Mouse (Mus musculus) midbrain, postnatal 0 days (tissue): ENCODE data around the gene Arhgef19. TPM values are rescaled to one million over a fixed set of nuclear protein-coding genes. Genes with fewer than 3 reads are reported as not detected.
A peak's percentile ranks its signal among the peaks of the same experiment; 100 is the strongest.

Source experiments
- ATAC-seq: fragments of 200-750 bp; cut with Nextera tagmentation; 2 replicates; pipeline ENCODE4 v1.8.0; 2017; ENCODE audit warnings: moderate number of reproducible peaks, mild to moderate bottlenecking, moderate TSS enrichment, moderate library complexity; ENCODE audit not compliant: low FRiP score
- DNase-seq: peaks from one replicate; pipeline ENCODE4 v3.0.0-alpha.2; 2015; ENCODE audit warnings: low spot score
- H3K27ac ChIP-seq: fragments of 300-500 bp; sonication (generic); 2 replicates; pipeline ENCODE4 v1.5.1; 2014; ENCODE audit warnings: low read depth, mild to moderate bottlenecking, low read length, mixed read lengths
- H3K27me3 ChIP-seq: fragments of 300-500 bp; sonication (generic); 2 replicates; pipeline ENCODE4 v1.6.1; 2014; ENCODE audit warnings: low read length, control low read depth, mixed read lengths; ENCODE audit not compliant: insufficient read depth
- H3K36me3 ChIP-seq: fragments of 300-500 bp; sonication (generic); 2 replicates; pipeline ENCODE4 v1.6.1; 2014; ENCODE audit warnings: low read length, control low read depth, mixed read lengths; ENCODE audit not compliant: insufficient read depth
- H3K4me1 ChIP-seq: fragments of 300-500 bp; sonication (generic); 2 replicates; pipeline ENCODE4 v1.6.1; 2014; ENCODE audit warnings: mild to moderate bottlenecking, control low read depth, antibody characterized with exemption, low read length, mixed read lengths; ENCODE audit not compliant: insufficient read depth
- H3K4me2 ChIP-seq: fragments of 300-500 bp; sonication (generic); 2 replicates; pipeline ENCODE4 v1.6.1; 2014; ENCODE audit warnings: low read depth, mild to moderate bottlenecking, low read length, mixed read lengths; ENCODE audit not compliant: poor library complexity, severe bottlenecking
- H3K4me3 ChIP-seq: fragments of 300-500 bp; sonication (generic); 2 replicates; pipeline ENCODE4 v1.5.1; 2014; ENCODE audit warnings: low read depth, mild to moderate bottlenecking, low read length, moderate library complexity
- H3K9ac ChIP-seq: fragments of 300-500 bp; sonication (generic); replicated peaks from 2 replicates; pipeline ENCODE4 v1.6.1; 2014; ENCODE audit warnings: mild to moderate bottlenecking, low read length, moderate library complexity, mixed read lengths; ENCODE audit not compliant: poor library complexity, severe bottlenecking
- H3K9me3 ChIP-seq: fragments of 300-500 bp; sonication (generic); 2 replicates; pipeline ENCODE4 v1.6.1; 2016; ENCODE audit warnings: low read length, control low read depth
- CTCF ChIP-seq: IDR thresholded peaks from 2 replicates; pipeline ENCODE4 v1.5.1; 2016; ENCODE audit warnings: antibody characterized with exemption, mild to moderate bottlenecking
- WGBS: fragments of 180-500 bp; shearing (Covaris S2); extraction: QIAGEN DNeasy Blood & Tissue Kit; methylation state at CpG from one replicate; pipeline ENCODE4 v1.1.7; 2014; 5-methylcytosine and 5-hydroxymethylcytosine counted together
- polyA plus RNA-seq: library from polyadenylated mRNA; unstranded; fragments of >200 nt; fragmentation: Nextera tagmentation; extraction: Ambion mirVana; gene quantifications from 2 replicates; pipeline ENCODE4 v1.2.1, GENCODE M21; 2015
- total RNA-seq: library from RNA; depleted of rRNA; stranded (reverse); fragments of >200 nt; gene quantifications from 2 replicates; pipeline ENCODE4 v1.2.3, GENCODE M21; 2014

Gene Arhgef19
- total and polyA plus RNA-seq, 2 experiments from 2014 or later = 1.3 TPM

DNA sequence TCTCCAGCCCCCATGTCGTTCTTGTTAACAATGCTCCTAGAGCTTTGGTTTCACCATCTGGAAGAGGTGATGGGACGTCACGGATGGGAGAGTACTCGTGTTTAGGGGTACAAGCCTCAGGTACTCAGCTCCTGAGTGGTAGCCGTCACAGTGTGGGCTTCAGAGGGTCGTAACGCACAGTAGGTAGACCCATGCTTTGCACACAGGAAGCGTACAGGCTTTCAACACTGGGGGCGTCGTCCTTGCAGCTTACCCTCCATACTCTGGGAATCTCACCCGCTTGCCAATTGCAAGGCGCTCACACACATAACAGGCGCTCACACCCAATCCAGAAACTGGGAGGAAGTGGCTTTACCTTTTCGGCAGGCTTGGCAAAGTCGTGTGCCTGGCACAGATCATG lies 2.6 kb downstream of the Arhgef19 start:
- Histone ChIP-seq H3K4me1 (peaks cover 8% of the 10 kb centered on the region; the same call in 1 of the 2 replicates), H3K9me3 (no peaks in the 10 kb centered on the region), H3K4me3 (no peak overlapping the region), H3K27me3 (peaks cover 40% of the 10 kb centered on the region; the same call in 1 of the 2 replicates), H3K36me3 (no peaks in the 10 kb centered on the region), H3K27ac (no peak overlapping the region), H3K4me2 (no peak overlapping the region), H3K9ac (no peak overlapping the region)
- WGBS = 35% methylated on average over 15 of the region's 15 CpGs
- TF ChIP-seq CTCF = no peak
- DNase-seq (no peak), ATAC-seq (no peak)

DNA sequence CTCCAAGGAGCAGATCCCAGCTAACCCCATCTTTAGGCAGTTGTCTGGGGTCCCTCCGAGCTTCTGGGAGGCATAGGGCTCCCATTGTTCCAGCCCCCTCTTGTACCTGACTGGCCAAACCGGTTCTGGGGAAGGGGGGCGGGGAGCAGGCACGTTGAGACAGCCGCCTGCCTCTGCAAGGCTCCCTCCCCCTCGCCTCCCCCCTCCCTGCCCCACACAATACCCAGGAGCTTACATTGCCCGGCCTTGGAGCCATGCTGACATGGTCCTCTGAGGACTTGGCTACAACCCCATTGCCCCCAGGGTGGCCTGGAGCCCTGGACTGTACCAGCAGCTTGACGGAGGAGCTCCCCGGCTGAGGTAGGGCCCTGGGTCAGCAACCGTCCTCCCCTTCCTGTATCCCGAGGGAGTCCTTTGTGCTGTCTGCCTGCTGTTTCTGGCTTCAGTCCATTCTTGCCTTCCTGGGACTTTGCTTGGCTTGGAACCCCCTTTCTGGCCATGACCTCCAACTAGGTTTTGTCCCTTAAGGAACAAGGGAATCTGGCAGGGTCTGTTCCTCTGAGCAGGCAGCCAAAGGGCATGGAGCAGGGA lies 3.4 kb downstream of the Arhgef19 start:
- 6% methylated on average over 10 of the region's 11 CpGs for WGBS
- DNase-seq (peak; percentile 33), ATAC-seq (no peak)
- no peak for TF ChIP-seq CTCF
- Histone ChIP-seq H3K4me3 (no peak overlapping the region), H3K9me3 (no peaks in the 10 kb centered on the region), H3K27ac (no peak overlapping the region), H3K4me1 (peaks cover 11% of the 10 kb centered on the region; the same call in 1 of the 2 replicates), H3K9ac (no peak overlapping the region), H3K4me2 (no peak overlapping the region), H3K27me3 (peaks cover 44% of the 10 kb centered on the region), H3K36me3 (no peaks in the 10 kb centered on the region)

DNA sequence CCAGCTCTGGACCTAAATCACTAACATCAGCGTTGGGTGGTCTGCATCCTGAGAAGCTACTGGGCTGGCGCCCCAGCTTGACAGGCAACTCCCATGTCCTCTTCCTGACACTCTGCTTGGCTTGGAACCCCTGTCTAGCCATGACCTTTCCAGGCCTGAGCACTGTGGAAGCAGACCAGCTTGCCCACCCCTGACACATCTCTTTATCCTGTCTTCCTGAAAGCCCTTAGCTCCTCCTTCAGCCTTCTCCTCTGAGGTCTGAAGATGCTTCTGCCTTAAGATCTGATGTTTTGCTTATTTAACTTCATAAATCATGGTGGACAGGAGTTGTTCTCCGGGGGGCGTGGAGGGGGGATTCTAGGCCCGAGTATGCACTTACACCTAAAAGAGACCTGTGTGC lies 4.3 kb downstream of the Arhgef19 start:
- Histone ChIP-seq H3K9me3 (no peaks in the 10 kb centered on the region), H3K36me3 (no peaks in the 10 kb centered on the region), H3K27ac (no peak overlapping the region), H3K4me2 (no peak overlapping the region), H3K9ac (no peak overlapping the region), H3K4me1 (peaks cover 11% of the 10 kb centered on the region; the same call in 1 of the 2 replicates), H3K4me3 (no peak overlapping the region), H3K27me3 (peaks cover 52% of the 10 kb centered on the region)
- ATAC-seq = no peak
- WGBS = 74% methylated on average over 5 of the region's 5 CpGs
- no peak for DNase-seq
- TF ChIP-seq CTCF = no peak

DNA sequence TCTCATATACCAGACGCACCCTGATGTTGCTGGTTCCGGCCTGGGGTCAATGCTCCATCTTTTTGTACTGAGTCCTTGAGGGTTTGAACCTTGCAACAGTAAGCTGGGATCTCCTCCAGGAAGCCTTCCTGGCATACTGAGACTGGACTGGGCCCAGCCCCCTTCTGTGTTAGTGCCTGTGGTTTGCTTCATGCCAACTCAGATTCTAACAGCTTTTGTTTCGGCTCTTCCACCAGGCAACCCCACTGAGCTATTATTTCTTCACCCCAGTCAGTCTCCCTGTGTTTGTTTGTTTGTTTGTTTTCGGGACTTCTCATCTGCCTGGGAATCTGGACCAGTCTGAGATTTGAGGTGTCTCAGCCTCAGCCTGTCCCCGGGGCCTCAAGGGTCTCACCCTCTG lies 5.1 kb downstream of the Arhgef19 start:
- H3K4me2 ChIP-seq = no peak overlapping the region
- peaks cover 11% of the 10 kb centered on the region; the same call in 1 of the 2 replicates for H3K4me1 ChIP-seq
- DNase-seq = peak; percentile 36
- 53% methylated on average over 5 of the region's 5 CpGs for WGBS
- H3K36me3 ChIP-seq = no peaks in the 10 kb centered on the region
- H3K27me3 ChIP-seq = peaks cover 52% of the 10 kb centered on the region
- no peak overlapping the region for H3K4me3 ChIP-seq
- ATAC-seq = no peak
- peak overlapping the region; percentile 51; the same call in 1 of the 2 replicates for H3K27ac ChIP-seq
- H3K9ac ChIP-seq = no peak overlapping the region
- no peak for TF ChIP-seq CTCF
- H3K9me3 ChIP-seq = no peaks in the 10 kb centered on the region

DNA sequence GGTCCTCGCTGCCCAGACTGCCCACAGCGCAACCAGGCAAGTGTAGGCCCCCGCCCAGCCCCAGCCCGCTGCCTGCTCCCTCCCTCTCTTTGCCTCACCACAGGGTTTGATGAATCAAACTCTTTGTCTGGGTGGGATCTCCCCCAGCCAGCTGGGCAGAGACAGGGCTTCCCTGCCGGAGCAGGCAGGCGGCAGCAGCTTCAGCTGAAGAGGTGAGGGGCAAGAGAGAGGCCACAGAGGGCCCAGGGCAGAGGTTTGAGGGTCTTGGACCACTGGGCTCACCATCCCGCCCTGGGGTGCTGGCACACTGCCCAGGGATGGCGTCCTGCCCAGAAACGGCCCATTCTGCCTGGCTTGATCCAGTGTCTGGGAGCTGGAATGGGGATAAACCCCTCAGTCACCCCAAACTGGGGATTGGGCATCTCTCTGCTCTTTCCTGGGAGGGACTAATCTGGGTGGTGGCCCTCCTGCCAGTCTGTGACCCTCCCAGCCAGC lies 5.7 kb downstream of the Arhgef19 start:
- no peak overlapping the region for H3K4me3 ChIP-seq
- TF ChIP-seq CTCF = no peak
- ATAC-seq (peak; percentile 70), DNase-seq (peak; percentile 80)
- no peak overlapping the region for H3K4me2 ChIP-seq
- 0 out of 2 replicates have a peak, but pooled peaks cover 7% of the 10 kb centered on the region for H3K4me1 ChIP-seq
- WGBS = 14% methylated on average over 9 of the region's 9 CpGs
- peak overlapping the region; percentile 51; the same call in 1 of the 2 replicates for H3K27ac ChIP-seq
- H3K9me3 ChIP-seq = no peaks in the 10 kb centered on the region
- no peaks in the 10 kb centered on the region for H3K36me3 ChIP-seq
- no peak overlapping the region for H3K9ac ChIP-seq
- peaks cover 48% of the 10 kb centered on the region for H3K27me3 ChIP-seq
